Mouse (Mus musculus): ENCODE results near the gene Mpzl3. TPM values are rescaled to one million over a fixed set of nuclear protein-coding genes. Genes with fewer than 3 reads are reported as not detected.
"Not testable (repeated sequence)": the region's sequence is repeated elsewhere in the genome, so short reads cannot be mapped to it uniquely, and the experiment has no call there.

Mpzl3 gene
- polyA plus RNA-seq, 1 experiment from 2014 or later = 13.9 TPM

GRCm38 (mm10) chr9:45027376-45027775 lies 27.6 kb upstream of the Mpzl3 start:
- 52% methylated on average over 8 of the region's 8 CpGs for WGBS
- no peaks in the 10 kb centered on the region for H3K9me3 ChIP-seq
- H3K36me3 ChIP-seq = no peaks in the 10 kb centered on the region
- no peak overlapping the region for H3K4me3 ChIP-seq
- no peaks in the 10 kb centered on the region for H3K27me3 ChIP-seq
- H3K9ac ChIP-seq = no peak overlapping the region
- H3K27ac ChIP-seq = peak overlapping the region; percentile 27; the same call in 1 of the 2 replicates
- peaks cover 5% of the 10 kb centered on the region; the same call in 1 of the 2 replicates for H3K4me1 ChIP-seq
- no peak overlapping the region for H3K4me2 ChIP-seq
- no peak for ATAC-seq (ENCODE audit: insufficient number of reproducible peaks, low FRiP score, low TSS enrichment, low read depth)

GRCm38 (mm10) chr9:45030341-45030740 lies 24.6 kb upstream of the Mpzl3 start:
- Histone ChIP-seq H3K9me3 (no peaks in the 10 kb centered on the region), H3K27ac (no peak overlapping the region), H3K9ac (no peak overlapping the region), H3K27me3 (no peaks in the 10 kb centered on the region), H3K36me3 (no peaks in the 10 kb centered on the region), H3K4me3 (no peak overlapping the region), H3K4me1 (peaks cover 5% of the 10 kb centered on the region; the same call in 1 of the 2 replicates), H3K4me2 (no peak overlapping the region)
- WGBS = 63% methylated on average over 6 of the region's 6 CpGs
- ATAC-seq (ENCODE audit: insufficient number of reproducible peaks, low FRiP score, low TSS enrichment, low read depth) = no peak

DNA sequence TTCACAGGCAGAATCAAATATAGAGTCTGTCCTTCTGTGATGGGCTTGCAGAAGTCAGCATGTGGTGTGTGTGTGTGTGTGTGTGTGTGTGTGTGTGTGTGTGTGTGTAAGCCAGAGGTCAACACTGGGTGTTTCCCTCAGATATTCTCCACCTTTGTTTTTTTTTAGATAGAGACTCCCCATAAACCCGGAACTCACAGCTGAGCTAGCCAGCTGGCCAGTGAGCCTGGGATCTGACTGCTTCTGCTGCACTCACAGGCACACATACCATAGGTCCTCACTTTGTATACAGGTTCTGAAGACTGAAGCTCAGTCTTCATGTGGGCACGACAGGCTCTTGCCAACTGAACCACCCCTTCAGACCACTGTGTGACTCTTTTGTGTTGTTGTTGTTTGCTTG lies 22.7 kb upstream of the Mpzl3 start:
- Histone ChIP-seq H3K4me1 (peaks cover 5% of the 10 kb centered on the region; the same call in 1 of the 2 replicates), H3K4me3 (no peak overlapping the region), H3K4me2 (no peak overlapping the region), H3K9ac (no peak overlapping the region), H3K27ac (no peak overlapping the region), H3K36me3 (no peaks in the 10 kb centered on the region), H3K9me3 (no peaks in the 10 kb centered on the region), H3K27me3 (no peaks in the 10 kb centered on the region)
- 64% methylated on average over 2 of the region's 2 CpGs for WGBS
- ATAC-seq (ENCODE audit: insufficient number of reproducible peaks, low FRiP score, low TSS enrichment, low read depth) = no peak

GRCm38 (mm10) chr9:45034526-45034925 lies 20.5 kb upstream of the Mpzl3 start:
- no peaks in the 10 kb centered on the region for H3K4me1 ChIP-seq
- ATAC-seq (ENCODE audit: insufficient number of reproducible peaks, low FRiP score, low TSS enrichment, low read depth) = no peak
- H3K4me2 ChIP-seq = no peak overlapping the region
- H3K27ac ChIP-seq = no peak overlapping the region
- H3K4me3 ChIP-seq = no peak overlapping the region
- no peak overlapping the region for H3K9ac ChIP-seq
- WGBS = 80% methylated on average over 3 of the region's 3 CpGs
- no peaks in the 10 kb centered on the region for H3K27me3 ChIP-seq
- no peaks in the 10 kb centered on the region for H3K9me3 ChIP-seq
- no peaks in the 10 kb centered on the region for H3K36me3 ChIP-seq

DNA sequence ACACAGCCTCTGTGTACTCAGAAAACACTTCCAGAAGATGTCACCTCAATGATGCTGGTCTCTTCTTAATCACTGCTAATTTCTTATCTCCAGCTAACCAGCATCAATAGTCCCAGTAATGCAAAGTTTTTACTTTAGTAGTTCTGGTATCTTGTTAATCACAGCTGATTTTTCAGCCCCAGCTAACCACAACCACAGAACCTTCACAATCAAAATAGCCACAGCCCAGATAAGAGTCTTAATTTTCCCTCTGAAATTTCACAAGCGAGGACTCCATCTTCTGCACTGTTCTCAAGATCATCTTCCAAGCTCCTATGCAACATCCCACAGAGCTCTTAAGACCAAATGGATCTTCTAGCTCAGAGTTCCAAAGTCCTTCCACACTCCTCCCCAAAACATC lies 17.2 kb upstream of the Mpzl3 start:
- not testable (repeated sequence) for ATAC-seq (ENCODE audit: insufficient number of reproducible peaks, low FRiP score, low TSS enrichment, low read depth); H3K9ac ChIP-seq; H3K4me3 ChIP-seq; H3K4me2 ChIP-seq; H3K27me3 ChIP-seq; H3K36me3 ChIP-seq; H3K9me3 ChIP-seq; H3K27ac ChIP-seq
- peaks cover 19% of the 10 kb centered on the region for H3K4me1 ChIP-seq
- WGBS = 81% methylated on average over 1 of the region's 1 CpGs

GRCm38 (mm10) chr9:45039499-45039898 lies 15.5 kb upstream of the Mpzl3 start, which contains the start of gene Mpzl2:
Gene Mpzl2 (plus strand): TSS chr9:45039799.
- peaks cover 29% of the 10 kb centered on the region for H3K4me1 ChIP-seq
- no peak within 1 kb of the TSS for H3K27ac ChIP-seq
- no peak for ATAC-seq (ENCODE audit: insufficient number of reproducible peaks, low FRiP score, low TSS enrichment, low read depth)
- 53% methylated on average over 5 of the region's 5 CpGs for WGBS
- peaks cover 10% of the 10 kb centered on the region; the same call in 1 of the 2 replicates for H3K27me3 ChIP-seq
- no peak within 1 kb of the TSS for H3K9ac ChIP-seq
- H3K4me2 ChIP-seq = peak within 1 kb of the TSS; percentile 24; the same call in 1 of the 2 replicates
- no peaks in the 10 kb centered on the region for H3K36me3 ChIP-seq
- no peak within 1 kb of the TSS for H3K4me3 ChIP-seq
- H3K9me3 ChIP-seq = no peaks in the 10 kb centered on the region

DNA sequence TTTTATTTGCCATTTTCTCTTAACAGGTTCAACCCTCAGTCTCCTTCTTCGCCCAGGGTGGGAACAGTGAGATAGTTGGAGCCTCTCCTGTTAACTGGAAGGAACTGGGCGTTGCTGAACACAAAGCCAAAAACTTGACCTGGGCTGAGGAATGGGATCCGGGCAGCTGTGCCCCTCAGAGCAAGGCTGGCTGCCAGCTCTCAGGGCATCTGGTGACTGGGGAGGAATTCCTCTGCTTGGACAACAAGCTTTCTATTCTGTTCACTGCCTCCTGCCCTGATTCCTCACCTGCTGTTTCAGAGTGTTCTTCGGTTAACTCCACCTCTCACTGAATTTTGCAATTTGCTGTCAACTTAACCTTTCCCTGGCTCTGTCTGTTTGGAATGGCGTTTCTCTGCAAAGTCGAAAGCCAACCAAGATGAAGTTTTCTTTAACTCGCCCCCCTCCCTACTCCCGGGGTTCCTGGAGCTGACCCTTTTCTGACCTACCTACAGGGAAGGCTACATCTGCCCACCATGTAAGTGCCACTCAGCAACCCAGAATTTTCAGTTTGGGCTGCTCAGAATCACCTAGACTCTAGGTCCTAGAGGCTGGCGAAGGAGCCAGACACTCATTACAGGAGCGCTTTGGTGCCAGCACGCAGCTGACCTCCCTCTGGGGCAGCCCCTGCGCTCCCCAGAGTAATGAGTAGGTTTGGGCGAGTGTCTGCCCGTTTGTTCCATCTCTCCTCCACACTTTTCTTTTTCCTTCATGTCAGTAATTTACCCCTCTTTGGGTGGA lies 14.7 kb upstream of the Mpzl3 start:
- Histone ChIP-seq H3K4me3 (no peak overlapping the region), H3K27me3 (peaks cover 10% of the 10 kb centered on the region; the same call in 1 of the 2 replicates), H3K9ac (peak overlapping the region; percentile 31; the same call in 1 of the 2 replicates), H3K27ac (no peak overlapping the region), H3K36me3 (no peaks in the 10 kb centered on the region), H3K9me3 (no peaks in the 10 kb centered on the region), H3K4me1 (peaks cover 29% of the 10 kb centered on the region), H3K4me2 (peak overlapping the region; percentile 24; the same call in 1 of the 2 replicates)
- 14% methylated on average over 14 of the region's 14 CpGs for WGBS
- no peak for ATAC-seq (ENCODE audit: insufficient number of reproducible peaks, low FRiP score, low TSS enrichment, low read depth)

DNA sequence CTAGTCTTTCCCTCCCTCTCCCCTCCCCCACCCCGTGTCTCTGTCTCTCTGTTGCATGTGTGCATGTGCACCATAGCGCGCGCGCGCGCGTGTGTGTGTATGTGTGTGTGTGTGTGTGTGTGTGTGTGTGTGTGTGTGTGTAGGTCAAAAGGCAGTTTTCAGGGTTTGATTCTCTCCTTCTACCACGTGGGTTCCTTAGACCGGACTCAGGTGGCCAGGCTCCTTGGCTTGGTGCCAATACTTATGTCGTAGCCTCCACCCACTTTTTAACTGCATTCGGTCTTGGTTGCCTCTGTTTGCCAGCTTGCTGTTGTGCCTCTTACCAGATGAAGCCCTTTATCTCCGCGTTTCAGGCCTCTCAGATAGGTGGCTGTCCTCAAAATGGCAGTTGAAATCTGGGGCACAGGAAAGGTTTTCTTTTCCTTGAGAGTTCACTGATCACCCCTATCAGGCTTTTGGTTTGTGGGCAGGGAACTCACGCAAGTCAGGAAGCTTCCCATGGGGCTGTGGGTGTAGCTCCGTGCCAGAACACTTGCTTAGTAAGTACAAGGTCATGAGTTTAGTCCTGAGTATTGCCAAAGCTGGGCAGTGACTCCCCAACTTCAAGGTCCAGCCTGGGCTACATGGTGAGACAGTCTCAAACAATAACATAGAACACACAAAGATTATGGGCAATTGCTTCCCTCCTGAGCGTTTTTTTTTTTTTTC lies 13.7 kb upstream of the Mpzl3 start:
- Histone ChIP-seq H3K9ac (no peak overlapping the region), H3K36me3 (no peaks in the 10 kb centered on the region), H3K4me1 (peaks cover 29% of the 10 kb centered on the region), H3K9me3 (no peaks in the 10 kb centered on the region), H3K27ac (no peak overlapping the region; the same call in 1 of the 2 replicates), H3K27me3 (peaks cover 10% of the 10 kb centered on the region; the same call in 1 of the 2 replicates), H3K4me3 (no peak overlapping the region), H3K4me2 (peak overlapping the region; percentile 3)
- ATAC-seq (ENCODE audit: insufficient number of reproducible peaks, low FRiP score, low TSS enrichment, low read depth) = no peak
- 31% methylated on average over 17 of the region's 17 CpGs for WGBS

GRCm38 (mm10) chr9:45042056-45042720 lies 12.8 kb upstream of the Mpzl3 start:
- peak; percentile 72; the same call in 1 of the 2 replicates for ATAC-seq (ENCODE audit: insufficient number of reproducible peaks, low FRiP score, low TSS enrichment, low read depth)
- H3K9me3 ChIP-seq = no peaks in the 10 kb centered on the region
- H3K36me3 ChIP-seq = no peaks in the 10 kb centered on the region
- peak overlapping the region; percentile 45 for H3K4me3 ChIP-seq
- WGBS = 4% methylated on average over 20 of the region's 20 CpGs
- H3K9ac ChIP-seq = peak overlapping the region; percentile 33; the same call in 1 of the 2 replicates
- H3K4me2 ChIP-seq = peak overlapping the region; percentile 60
- H3K27ac ChIP-seq = peak overlapping the region; percentile 79
- peaks cover 10% of the 10 kb centered on the region; the same call in 1 of the 2 replicates for H3K27me3 ChIP-seq
- peaks cover 29% of the 10 kb centered on the region for H3K4me1 ChIP-seq

DNA sequence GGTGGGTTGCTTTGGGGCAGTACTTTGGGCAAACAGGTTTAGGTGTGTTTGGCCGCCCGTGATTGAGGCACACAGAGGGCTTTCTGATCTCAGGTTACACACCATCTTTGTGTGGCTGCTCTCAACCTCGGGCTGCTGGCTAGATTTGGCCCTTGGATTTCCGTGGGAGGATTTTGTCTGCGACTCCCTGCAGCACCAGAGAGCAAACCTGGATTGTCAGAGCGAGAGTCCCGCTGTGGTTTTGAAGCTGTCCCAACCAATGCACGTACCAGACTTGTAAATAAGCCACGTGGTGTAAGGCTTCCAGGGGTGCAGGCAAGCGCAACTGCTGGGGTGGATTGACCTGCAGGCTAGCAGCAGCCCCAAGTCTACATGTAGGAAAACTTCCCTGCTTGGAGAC lies 12.0 kb upstream of the Mpzl3 start:
- Histone ChIP-seq H3K4me2 (peak overlapping the region; percentile 60), H3K9me3 (no peaks in the 10 kb centered on the region), H3K27me3 (peaks cover 10% of the 10 kb centered on the region; the same call in 1 of the 2 replicates), H3K9ac (peak overlapping the region; percentile 33), H3K27ac (peak overlapping the region; percentile 79), H3K4me1 (peaks cover 29% of the 10 kb centered on the region), H3K4me3 (peak overlapping the region; percentile 45), H3K36me3 (no peaks in the 10 kb centered on the region)
- under 1% methylated on average over 10 of the region's 10 CpGs for WGBS
- ATAC-seq (ENCODE audit: insufficient number of reproducible peaks, low FRiP score, low TSS enrichment, low read depth) = no peak

DNA sequence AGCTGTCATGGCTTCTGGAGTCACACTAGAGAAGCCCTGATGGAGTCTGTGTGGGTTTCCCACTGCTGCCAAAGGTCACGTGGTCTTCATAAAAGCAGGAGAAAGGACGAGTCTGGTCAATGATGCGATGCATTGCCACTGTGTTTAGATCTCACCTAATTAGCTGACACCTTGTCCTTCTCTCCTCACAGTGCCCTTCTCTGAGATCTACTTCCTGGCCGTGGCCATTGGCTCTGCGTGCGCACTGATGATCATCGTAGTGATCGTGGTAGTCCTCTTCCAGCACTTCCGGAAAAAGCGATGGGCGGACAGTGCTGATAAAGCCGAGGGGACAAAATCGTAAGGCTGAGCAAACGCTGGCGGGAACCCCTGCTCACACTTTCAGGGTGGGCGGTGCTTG lies 8.0 kb upstream of the Mpzl3 start:
- WGBS = 86% methylated on average over 16 of the region's 16 CpGs
- peaks cover 17% of the 10 kb centered on the region for H3K4me1 ChIP-seq
- H3K27ac ChIP-seq = no peak overlapping the region
- H3K4me2 ChIP-seq = no peak overlapping the region
- ATAC-seq (ENCODE audit: insufficient number of reproducible peaks, low FRiP score, low TSS enrichment, low read depth) = no peak
- H3K9me3 ChIP-seq = no peaks in the 10 kb centered on the region
- no peaks in the 10 kb centered on the region for H3K36me3 ChIP-seq
- no peak overlapping the region for H3K9ac ChIP-seq
- H3K4me3 ChIP-seq = no peak overlapping the region
- peaks cover 4% of the 10 kb centered on the region; the same call in 1 of the 2 replicates for H3K27me3 ChIP-seq
